Mouse (Mus musculus): ENCODE measurements at regions not wholly inside any gene's neighbourhood (a gene's known extent, or its start where the extent isn't known, plus 50 kb on each side); places are given as distances from the start of the nearest gene placed in this dataset.
"Not testable (repeated sequence)": the region's sequence is repeated elsewhere in the genome, so short reads cannot be mapped to it uniquely, and the experiment has no call there.

DNA sequence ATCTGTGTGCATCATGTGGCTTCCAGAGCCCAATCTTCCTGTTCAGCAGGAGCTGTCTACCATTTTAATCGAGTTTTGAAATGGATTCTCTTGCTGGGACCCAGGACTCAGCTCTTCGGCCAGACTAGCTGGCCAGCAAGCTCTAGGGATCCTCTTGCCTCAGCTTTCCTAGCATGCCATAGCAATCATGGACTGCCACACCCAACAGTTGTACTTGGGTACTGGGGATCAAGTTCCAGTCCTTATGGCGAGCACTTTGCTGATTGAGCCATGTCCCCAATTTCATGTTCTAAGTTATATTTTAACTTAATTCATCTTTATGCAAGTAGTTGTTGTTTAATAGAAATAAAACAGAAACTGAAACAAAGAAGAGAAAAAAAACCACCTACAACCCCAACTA is 202.1 kb downstream of the Bmp2 start:
- 83% methylated on average over 3 of the region's 3 CpGs for WGBS
- Histone ChIP-seq H3K9me3 (no peaks in the 10 kb centered on the region), H3K36me3 (no peaks in the 10 kb centered on the region), H3K4me1 (no peaks in the 10 kb centered on the region), H3K4me3 (no peak overlapping the region), H3K9ac (no peak overlapping the region), H3K27me3 (replicated peaks) (no peaks in the 10 kb centered on the region), H3K4me2 (replicated peaks) (no peak overlapping the region), H3K27ac (no peak overlapping the region)
- no peak for ATAC-seq (ENCODE audit: low FRiP score, low read depth)

GRCm38 (mm10) chr2:133761496-133761895 is 209.5 kb downstream of the Bmp2 start:
- H3K4me1 ChIP-seq, result no peaks in the 10 kb centered on the region
- 76% methylated on average over 7 of the region's 7 CpGs for WGBS
- H3K9me3 ChIP-seq, result no peaks in the 10 kb centered on the region
- no peaks in the 10 kb centered on the region for H3K27me3 ChIP-seq (replicated peaks)
- H3K4me3 ChIP-seq, result no peak overlapping the region
- H3K36me3 ChIP-seq, result no peaks in the 10 kb centered on the region
- H3K27ac ChIP-seq, result no peak overlapping the region
- no peak for ATAC-seq (ENCODE audit: low FRiP score, low read depth)
- no peak overlapping the region for H3K4me2 ChIP-seq (replicated peaks)
- H3K9ac ChIP-seq, result no peak overlapping the region

DNA sequence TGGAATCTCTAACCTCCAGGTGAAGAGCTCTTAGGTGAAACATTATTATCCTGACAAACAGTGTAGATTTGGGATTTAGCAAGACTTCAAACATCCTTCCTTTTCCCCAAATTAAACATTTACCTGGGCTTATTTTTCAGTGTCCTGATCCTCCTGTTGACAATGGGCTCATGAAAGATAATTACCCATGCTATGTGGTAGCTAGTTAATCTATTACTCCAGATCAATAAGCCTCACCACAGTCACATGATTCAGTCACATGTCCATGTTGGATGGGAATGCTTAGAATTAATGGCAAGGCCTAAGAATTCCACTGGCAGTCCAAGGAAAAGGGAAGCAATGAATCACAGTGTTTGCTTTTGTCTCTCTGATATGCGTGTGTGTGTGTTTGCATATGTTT is 216.6 kb downstream of the Bmp2 start:
- no peaks in the 10 kb centered on the region for H3K4me1 ChIP-seq
- WGBS, result 98% methylated on average over 1 of the region's 1 CpGs
- no peak for ATAC-seq (ENCODE audit: low FRiP score, low read depth)
- H3K36me3 ChIP-seq, result no peaks in the 10 kb centered on the region
- no peak overlapping the region for H3K9ac ChIP-seq
- no peak overlapping the region for H3K27ac ChIP-seq
- no peaks in the 10 kb centered on the region for H3K27me3 ChIP-seq (replicated peaks)
- no peak overlapping the region for H3K4me2 ChIP-seq (replicated peaks)
- no peaks in the 10 kb centered on the region for H3K9me3 ChIP-seq
- no peak overlapping the region for H3K4me3 ChIP-seq

- H3K27me3 ChIP-seq (replicated peaks), result no peaks in the 10 kb centered on the region
- no peaks in the 10 kb centered on the region for H3K36me3 ChIP-seq
- H3K9ac ChIP-seq, result no peak overlapping the region
- no peak overlapping the region for H3K4me2 ChIP-seq (replicated peaks)
- no peaks in the 10 kb centered on the region for H3K9me3 ChIP-seq
- WGBS, result 80% methylated on average over 7 of the region's 7 CpGs
- no peak overlapping the region for H3K4me3 ChIP-seq
- H3K4me1 ChIP-seq, result no peaks in the 10 kb centered on the region
- no peak for ATAC-seq (ENCODE audit: low FRiP score, low read depth)
- H3K27ac ChIP-seq, result no peak overlapping the region
Observed at GRCm38 (mm10) chr2:133783588-133784342, 231.8 kb downstream of the Bmp2 start.

DNA sequence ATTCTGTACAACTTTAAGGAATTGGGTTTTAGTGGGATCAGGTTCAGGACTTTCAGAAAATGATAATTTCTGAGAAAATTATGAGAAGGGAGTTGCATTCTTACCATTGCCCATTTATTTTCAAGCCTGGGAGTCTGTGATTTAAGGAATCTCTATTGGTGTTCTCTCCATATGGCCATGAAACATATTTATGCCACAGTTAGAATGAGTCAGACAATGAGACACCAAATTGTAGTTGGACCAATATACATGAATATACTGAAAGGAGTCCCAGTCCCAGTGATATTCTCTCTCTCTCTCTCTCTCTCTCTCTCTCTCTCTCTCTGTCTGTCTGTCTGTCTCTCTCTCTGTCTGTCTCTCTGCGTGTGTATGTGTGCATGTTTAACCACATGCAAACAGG is 239.1 kb downstream of the Bmp2 start:
- WGBS, result 80% methylated on average over 1 of the region's 1 CpGs
- Histone ChIP-seq H3K4me3 (no peak overlapping the region), H3K9me3 (no peaks in the 10 kb centered on the region), H3K4me1 (no peaks in the 10 kb centered on the region), H3K27ac (no peak overlapping the region), H3K4me2 (replicated peaks) (no peak overlapping the region), H3K9ac (no peak overlapping the region), H3K27me3 (replicated peaks) (no peaks in the 10 kb centered on the region), H3K36me3 (no peaks in the 10 kb centered on the region)
- ATAC-seq (ENCODE audit: low FRiP score, low read depth), result no peak

DNA sequence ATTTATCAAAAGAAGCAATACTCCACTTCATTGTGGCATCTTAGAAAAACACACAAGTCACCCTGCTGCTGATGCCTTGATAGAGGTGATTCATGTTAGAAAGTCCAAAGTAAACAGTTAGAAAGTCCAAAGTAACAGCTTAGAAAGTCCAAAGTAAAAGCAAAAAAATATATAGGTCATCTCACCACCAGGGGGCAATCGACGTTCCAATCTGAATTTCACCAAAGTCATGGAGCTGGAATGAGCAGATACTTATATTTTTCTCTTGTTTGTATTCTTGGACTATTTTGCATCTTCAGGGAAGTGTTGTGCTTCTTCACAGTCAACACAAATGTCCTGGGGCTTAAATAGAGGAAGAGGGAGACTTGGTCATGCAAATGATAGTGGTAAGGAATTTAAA is 241.3 kb downstream of the Bmp2 start:
- no peak overlapping the region for H3K9ac ChIP-seq
- H3K27me3 ChIP-seq (replicated peaks), result no peaks in the 10 kb centered on the region
- H3K4me3 ChIP-seq, result no peak overlapping the region
- H3K4me2 ChIP-seq (replicated peaks), result no peak overlapping the region
- 43% methylated on average over 2 of the region's 2 CpGs for WGBS
- no peak overlapping the region for H3K27ac ChIP-seq
- no peaks in the 10 kb centered on the region for H3K4me1 ChIP-seq
- ATAC-seq (ENCODE audit: low FRiP score, low read depth), result no peak
- no peaks in the 10 kb centered on the region for H3K9me3 ChIP-seq
- no peaks in the 10 kb centered on the region for H3K36me3 ChIP-seq

DNA sequence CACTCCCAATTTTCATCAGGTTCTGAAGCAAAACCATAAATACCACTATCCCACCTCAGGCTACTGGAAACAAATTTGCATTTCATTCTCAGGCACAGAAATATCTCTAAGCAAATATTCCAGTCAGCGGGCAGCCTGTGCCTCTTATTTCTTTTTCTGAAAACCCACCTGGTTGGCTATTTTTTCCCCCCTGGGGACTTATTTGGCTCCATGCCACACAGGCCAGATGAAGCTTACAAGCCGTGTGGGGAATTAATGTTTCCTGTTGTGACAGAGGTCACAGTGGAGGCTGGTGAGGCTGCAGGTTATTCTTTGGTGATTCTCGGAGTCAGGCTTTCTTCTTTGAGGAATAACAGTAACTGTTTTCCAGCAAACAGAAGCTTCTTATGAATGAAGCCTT is 250.7 kb downstream of the Bmp2 start:
- Histone ChIP-seq H3K9ac (no peak overlapping the region), H3K4me3 (no peak overlapping the region), H3K4me2 (replicated peaks) (no peak overlapping the region), H3K9me3 (no peaks in the 10 kb centered on the region), H3K36me3 (no peaks in the 10 kb centered on the region), H3K27me3 (replicated peaks) (no peaks in the 10 kb centered on the region), H3K27ac (no peak overlapping the region), H3K4me1 (0 out of 2 replicates have a peak, but pooled peaks cover 5% of the 10 kb centered on the region)
- ATAC-seq (ENCODE audit: low FRiP score, low read depth), result no peak
- WGBS, result 44% methylated on average over 3 of the region's 3 CpGs

DNA sequence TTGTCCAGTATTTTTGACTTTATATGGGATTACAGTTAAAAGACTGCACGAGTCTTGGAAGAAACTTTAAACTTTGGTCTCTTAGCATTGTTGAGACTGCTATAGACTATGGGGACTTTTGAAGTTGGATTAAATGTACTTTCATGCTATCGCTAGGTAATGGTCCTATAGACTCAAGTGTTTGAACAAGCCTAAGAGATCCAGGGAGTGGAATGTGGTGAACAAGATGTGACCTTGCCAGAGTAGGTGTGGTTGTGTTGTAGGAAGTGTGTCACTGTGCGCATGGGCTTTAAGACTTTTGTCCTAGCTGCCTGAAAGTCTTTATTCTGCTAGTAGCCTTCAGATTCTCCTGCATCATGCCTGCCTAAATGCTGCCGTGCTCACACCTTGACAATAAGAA is 269.5 kb downstream of the Bmp2 start:
- H3K9ac ChIP-seq, result no peak overlapping the region
- no peaks in the 10 kb centered on the region for H3K36me3 ChIP-seq
- no peak overlapping the region for H3K4me2 ChIP-seq (replicated peaks)
- H3K4me3 ChIP-seq, result no peak overlapping the region
- H3K27me3 ChIP-seq (replicated peaks), result no peaks in the 10 kb centered on the region
- WGBS, result 88% methylated on average over 4 of the region's 4 CpGs
- H3K27ac ChIP-seq, result no peak overlapping the region
- no peaks in the 10 kb centered on the region for H3K4me1 ChIP-seq
- H3K9me3 ChIP-seq, result no peaks in the 10 kb centered on the region
- no peak for ATAC-seq (ENCODE audit: low FRiP score, low read depth)

DNA sequence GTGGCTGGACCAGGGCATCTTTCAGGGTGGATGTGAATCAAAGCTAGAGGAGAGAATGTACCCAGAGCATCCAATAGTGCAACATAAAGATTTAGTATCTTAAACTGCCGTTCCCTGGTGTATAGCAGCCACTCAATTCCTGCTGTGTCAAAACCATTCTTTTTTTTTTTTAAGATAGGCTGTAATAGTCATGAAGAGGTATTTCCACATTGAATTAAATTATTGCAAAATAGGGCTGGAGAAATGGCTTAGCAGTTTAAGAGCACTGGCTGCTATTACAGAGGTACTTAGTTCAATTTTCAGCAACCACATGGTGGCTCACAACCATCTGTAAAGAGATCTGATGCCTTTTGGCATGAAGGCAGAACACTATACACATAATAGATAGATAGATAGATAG is 277.4 kb downstream of the Bmp2 start:
- Histone ChIP-seq H3K9me3 (no peaks in the 10 kb centered on the region), H3K27ac (no peak overlapping the region), H3K36me3 (no peaks in the 10 kb centered on the region), H3K4me3 (no peak overlapping the region), H3K9ac (no peak overlapping the region), H3K27me3 (replicated peaks) (no peaks in the 10 kb centered on the region), H3K4me1 (no peaks in the 10 kb centered on the region), H3K4me2 (replicated peaks) (no peak overlapping the region)
- 92% methylated on average over 1 of the region's 1 CpGs for WGBS
- ATAC-seq (ENCODE audit: low FRiP score, low read depth), result no peak

GRCm38 (mm10) chr2:133850485-133850884 is 298.5 kb downstream of the Bmp2 start:
- no peak overlapping the region for H3K9ac ChIP-seq
- no peaks in the 10 kb centered on the region for H3K9me3 ChIP-seq
- H3K4me1 ChIP-seq, result no peaks in the 10 kb centered on the region
- no peak overlapping the region for H3K4me2 ChIP-seq (replicated peaks)
- no peak overlapping the region for H3K27ac ChIP-seq
- no peaks in the 10 kb centered on the region for H3K27me3 ChIP-seq (replicated peaks)
- H3K4me3 ChIP-seq, result no peak overlapping the region
- no peak for ATAC-seq (ENCODE audit: low FRiP score, low read depth)
- H3K36me3 ChIP-seq, result no peaks in the 10 kb centered on the region

DNA sequence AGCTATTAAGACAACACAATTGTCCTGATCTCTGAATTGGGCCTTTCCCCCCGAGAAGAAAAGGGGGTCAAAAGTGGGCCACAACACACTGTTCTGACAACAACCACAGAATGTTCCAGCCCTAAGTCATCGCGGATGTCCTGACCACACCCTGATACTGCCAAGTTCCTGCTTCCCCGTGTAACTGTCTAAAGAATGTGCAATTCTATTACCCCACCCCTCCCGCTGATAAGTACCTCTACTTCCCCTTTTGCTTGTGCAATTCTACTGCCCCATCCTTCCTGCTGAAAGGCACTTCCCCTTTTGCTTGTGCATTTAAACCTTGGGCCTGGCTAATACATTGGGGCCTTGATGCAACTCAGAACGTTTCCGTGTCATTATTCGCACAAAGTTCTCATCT is 323.0 kb downstream of the Bmp2 start:
- not testable (repeated sequence) for H3K4me1 ChIP-seq; H3K9me3 ChIP-seq; H3K27me3 ChIP-seq (replicated peaks); H3K9ac ChIP-seq; H3K4me3 ChIP-seq; ATAC-seq (ENCODE audit: low FRiP score, low read depth); H3K36me3 ChIP-seq; H3K27ac ChIP-seq; H3K4me2 ChIP-seq (replicated peaks)
- 92% methylated on average over 8 of the region's 8 CpGs for WGBS

DNA sequence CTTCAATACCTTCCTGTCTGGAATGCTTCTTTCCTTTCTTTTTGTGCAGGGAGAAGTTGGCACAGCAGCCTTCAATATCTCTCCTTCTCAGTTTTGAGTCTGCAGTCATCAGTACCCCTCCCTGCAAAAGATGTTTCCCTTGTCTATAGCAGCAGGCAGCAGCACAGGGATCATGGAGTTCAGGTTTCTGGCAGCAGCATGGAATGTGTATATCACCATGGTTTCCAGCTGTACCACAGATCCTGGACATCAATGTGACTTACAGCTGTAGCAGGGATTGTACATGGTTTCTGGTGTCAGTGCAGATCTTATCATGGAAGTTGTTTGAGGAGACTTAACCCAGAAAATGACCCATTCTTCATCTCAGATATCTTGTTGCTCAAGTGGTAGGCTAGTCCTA is 331.7 kb downstream of the Bmp2 start:
- no peak overlapping the region for H3K4me3 ChIP-seq
- no peaks in the 10 kb centered on the region for H3K36me3 ChIP-seq
- no peak for ATAC-seq (ENCODE audit: low FRiP score, low read depth)
- H3K9ac ChIP-seq, result no peak overlapping the region
- H3K27ac ChIP-seq, result no peak overlapping the region
- no peak overlapping the region for H3K4me2 ChIP-seq (replicated peaks)
- no peaks in the 10 kb centered on the region for H3K9me3 ChIP-seq
- H3K4me1 ChIP-seq, result no peaks in the 10 kb centered on the region
- no peaks in the 10 kb centered on the region for H3K27me3 ChIP-seq (replicated peaks)

GRCm38 (mm10) chr2:133906269-133906668 is 354.3 kb downstream of the Bmp2 start:
- H3K4me3 ChIP-seq, result no peak overlapping the region
- no peak overlapping the region for H3K9ac ChIP-seq
- no peak for ATAC-seq (ENCODE audit: low FRiP score, low read depth)
- H3K27ac ChIP-seq, result no peak overlapping the region
- H3K4me1 ChIP-seq, result no peaks in the 10 kb centered on the region
- no peaks in the 10 kb centered on the region for H3K27me3 ChIP-seq (replicated peaks)
- H3K4me2 ChIP-seq (replicated peaks), result no peak overlapping the region
- H3K9me3 ChIP-seq, result no peaks in the 10 kb centered on the region
- H3K36me3 ChIP-seq, result no peaks in the 10 kb centered on the region
- WGBS, result 79% methylated on average over 6 of the region's 6 CpGs
